Comparison of ENCODE assay signal across 8 mouse cellular contexts in the genomic region with DNA sequence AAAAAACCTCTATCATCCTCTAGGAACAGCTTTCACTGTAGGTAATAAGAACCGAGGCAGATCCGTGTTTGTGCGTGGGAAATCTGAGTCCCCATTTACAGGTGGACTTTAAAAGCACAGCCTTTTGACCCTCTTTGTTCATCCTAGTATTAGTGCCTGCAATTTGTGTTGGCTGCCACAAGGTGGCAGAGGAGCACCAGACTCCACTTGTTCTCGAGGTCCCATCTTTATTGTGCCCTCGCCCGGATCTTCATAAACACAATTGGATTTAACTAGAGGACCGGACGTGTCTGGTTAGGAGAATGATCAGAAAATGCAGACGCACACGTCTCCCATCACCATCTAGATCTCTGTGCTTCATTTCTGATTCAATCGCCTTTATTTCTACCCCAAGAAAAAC.
A peak's percentile ranks its signal among the peaks of the same experiment; 100 is the strongest.
DNase-seq lines count a peak whose midpoint lies in the region; ATAC-seq and TF ChIP-seq lines count a peak whose summit lies in the region.

No protein-coding gene starts in this region.

- TF ChIP-seq CTCF in gastrocnemius, adult 2 months (IDR thresholded peaks at IDR 0.05): peak; percentile 92

- intact Hi-C loops in gastrocnemius, adult 2 months (cut with DNase I): loop anchor here (2.0 to 5.0 kb wide), 2 partner anchors 1142 to 1638 kb away; no protein-coding TSS in a partner anchor
- intact Hi-C loops in gastrocnemius, postnatal 14 days (cut with DNase I; ENCODE audit: low total_unique reads): loop anchor here (5.0 kb wide), 1 partner anchor 1143 kb away; no protein-coding TSS in a partner anchor

- no peak overlapping the region for H3K4me2 ChIP-seq in midbrain, embryonic 11.5 days
- H3K4me2 ChIP-seq in midbrain, embryonic 16.5 days (ENCODE audit: low read length): no peak overlapping the region
- H3K4me2 ChIP-seq in limb, embryonic 11.5 days (ENCODE audit: low read depth, severe bottlenecking): 0 out of 2 replicates have a peak overlapping the region, but pooled peaks have one; percentile 18

- no peaks in the 10 kb centered on the region for H3K9me3 ChIP-seq in midbrain, embryonic 11.5 days (ENCODE audit: control insufficient read depth, low read length)
- H3K9me3 ChIP-seq in midbrain, embryonic 16.5 days (replicated peaks; ENCODE audit: control insufficient read depth, low read length, poor library complexity, severe bottlenecking): no peaks in the 10 kb centered on the region
- no peaks in the 10 kb centered on the region for H3K9me3 ChIP-seq in limb, embryonic 11.5 days (ENCODE audit: control insufficient read depth, low read length)

- ATAC-seq in midbrain, embryonic 11.5 days (ENCODE audit: low FRiP score): no peak
- no peak for ATAC-seq in midbrain, embryonic 16.5 days
- ATAC-seq in limb, embryonic 11.5 days (ENCODE audit: insufficient number of reproducible peaks, low FRiP score, low TSS enrichment, low read depth): no peak

- no peak overlapping the region for H3K9ac ChIP-seq in midbrain, embryonic 11.5 days (ENCODE audit: low read length)
- no peak overlapping the region; the same call in 1 of the 2 replicates for H3K9ac ChIP-seq in midbrain, embryonic 16.5 days (ENCODE audit: low read depth, low read length)
- no peak overlapping the region for H3K9ac ChIP-seq in limb, embryonic 11.5 days (ENCODE audit: low read length)

- DNase-seq in gastrocnemius, adult 2 months: no peak
- no peak for DNase-seq in gastrocnemius, postnatal 14 days
- DNase-seq in midbrain, embryonic 11.5 days (ENCODE audit: low spot score, missing footprints): peak; percentile 91
- DNase-seq in c-Kit-positive CD71-positive TER-119-positive erythroid progenitor cells, embryonic 14.5 days (ENCODE audit: low spot score): peak; percentile 14
- peak; percentile 69 for DNase-seq in limb, embryonic 11.5 days (ENCODE audit: low spot score)
- no peak for DNase-seq in urinary bladder, postnatal 10 days (ENCODE audit: low spot score)
- DNase-seq in spleen, postnatal 36 days (ENCODE audit: low spot score in 2 of 2): no peak

- H3K36me3 ChIP-seq in midbrain, embryonic 11.5 days (ENCODE audit: control insufficient read depth, insufficient read depth, low read length): no peaks in the 10 kb centered on the region
- no peaks in the 10 kb centered on the region; the same call in 1 of the 2 replicates for H3K36me3 ChIP-seq in midbrain, embryonic 16.5 days (ENCODE audit: control insufficient read depth, insufficient read depth, low read length)
- H3K36me3 ChIP-seq in limb, embryonic 11.5 days (ENCODE audit: control insufficient read depth, insufficient read depth, low read length): no peaks in the 10 kb centered on the region

- no peak overlapping the region for H3K4me3 ChIP-seq in gastrocnemius, adult 2 months
- no peak overlapping the region for H3K4me3 ChIP-seq in midbrain, embryonic 11.5 days (ENCODE audit: low read depth, low read length)
- no peak overlapping the region for H3K4me3 ChIP-seq in midbrain, embryonic 16.5 days (ENCODE audit: low read depth, low read length)
- H3K4me3 ChIP-seq in limb, embryonic 11.5 days (ENCODE audit: low read depth, low read length): no peak overlapping the region

- H3K27ac ChIP-seq in gastrocnemius, adult 2 months: no peak overlapping the region
- H3K27ac ChIP-seq in midbrain, embryonic 11.5 days (ENCODE audit: low read depth, low read length): no peak overlapping the region
- H3K27ac ChIP-seq in midbrain, embryonic 16.5 days (ENCODE audit: low read length): no peak overlapping the region
- H3K27ac ChIP-seq in limb, embryonic 11.5 days (replicated peaks; ENCODE audit: low read depth, low read length): no peak overlapping the region

- no peaks in the 10 kb centered on the region for H3K27me3 ChIP-seq in midbrain, embryonic 11.5 days (ENCODE audit: control insufficient read depth, insufficient read depth, low read length)
- no peaks in the 10 kb centered on the region for H3K27me3 ChIP-seq in midbrain, embryonic 16.5 days (ENCODE audit: control insufficient read depth, insufficient read depth, low read depth, low read length)
- no peaks in the 10 kb centered on the region for H3K27me3 ChIP-seq in limb, embryonic 11.5 days (ENCODE audit: control insufficient read depth, insufficient read depth, low read length)

- WGBS in midbrain, embryonic 11.5 days: 27% methylated on average over 11 of the region's 11 CpGs
- WGBS in midbrain, embryonic 16.5 days: 21% methylated on average over 11 of the region's 11 CpGs
- 24% methylated on average over 11 of the region's 11 CpGs for WGBS in limb, embryonic 11.5 days

- no peaks in the 10 kb centered on the region; the same call in 1 of the 2 replicates for H3K4me1 ChIP-seq in midbrain, embryonic 11.5 days (ENCODE audit: control insufficient read depth, insufficient read depth, low read length)
- H3K4me1 ChIP-seq in midbrain, embryonic 16.5 days (ENCODE audit: control insufficient read depth, insufficient read depth, low read length): peaks cover 3% of the 10 kb centered on the region
- no peaks in the 10 kb centered on the region for H3K4me1 ChIP-seq in limb, embryonic 11.5 days (ENCODE audit: control insufficient read depth, insufficient read depth, low read length)

Comparison
In these comparisons a context has a peak if more than half of its experiments do, and no peak if none do; other contexts are left out.
1. DNase-seq: peak in midbrain, embryonic 11.5 days (single experiment), c-Kit-positive CD71-positive TER-119-positive erythroid progenitor cells, embryonic 14.5 days (single experiment) and limb, embryonic 11.5 days (single experiment); none in gastrocnemius, adult 2 months (single experiment), gastrocnemius, postnatal 14 days (single experiment), urinary bladder, postnatal 10 days (single experiment) and spleen, postnatal 36 days (0 of 2).